Mouse (Mus musculus) thymus, postnatal 25 days (tissue): ENCODE measurements at regions not wholly inside any gene's neighbourhood (a gene's known extent, or its start where the extent isn't known, plus 50 kb on each side); places are given as distances from the start of the nearest gene placed in this dataset.
A peak's percentile ranks its signal among the peaks of the same experiment; 100 is the strongest.

ENCODE experiments used
- DNase-seq: peaks from one replicate; pipeline ENCODE4 v3.0.0; 2022

GRCm38 (mm10) chr15:94049638-94050273 lies 415.5 kb downstream of the Adamts20 start:
- no peak for DNase-seq

- DNase-seq: no peak
These were observed 419.0 kb downstream of the Adamts20 start for GRCm38 (mm10) chr15:94046186-94046585.

GRCm38 (mm10) chr15:94045131-94045756 lies 420.0 kb downstream of the Adamts20 start:
- no peak for DNase-seq

GRCm38 (mm10) chr15:94032957-94033356 lies 432.3 kb downstream of the Adamts20 start:
- DNase-seq: no peak

GRCm38 (mm10) chr15:94025996-94026696 lies 430.5 kb upstream of the Prickle1 start:
- no peak for DNase-seq

- DNase-seq: no peak
These were observed 429.7 kb upstream of the Prickle1 start for GRCm38 (mm10) chr15:94025239-94025971.

- DNase-seq: no peak
These were observed 429.1 kb upstream of the Prickle1 start for GRCm38 (mm10) chr15:94024806-94025205.

GRCm38 (mm10) chr15:94024126-94024730 lies 428.5 kb upstream of the Prickle1 start:
- no peak for DNase-seq

- no peak for DNase-seq
These were observed 427.8 kb upstream of the Prickle1 start for GRCm38 (mm10) chr15:94023501-94023900.

GRCm38 (mm10) chr15:94017814-94018213 lies 422.1 kb upstream of the Prickle1 start:
- no peak for DNase-seq

GRCm38 (mm10) chr15:94011499-94011898 lies 415.8 kb upstream of the Prickle1 start:
- no peak for DNase-seq

- no peak for DNase-seq
These were observed 410.4 kb upstream of the Prickle1 start for GRCm38 (mm10) chr15:94006082-94006481.

GRCm38 (mm10) chr15:94004911-94005310 lies 409.2 kb upstream of the Prickle1 start:
- DNase-seq: no peak

GRCm38 (mm10) chr15:94003145-94003544 lies 407.5 kb upstream of the Prickle1 start:
- DNase-seq: no peak

GRCm38 (mm10) chr15:93994542-93994941 lies 398.9 kb upstream of the Prickle1 start:
- no peak for DNase-seq

GRCm38 (mm10) chr15:93990139-93990538 lies 394.4 kb upstream of the Prickle1 start:
- DNase-seq: no peak

GRCm38 (mm10) chr15:93988367-93988766 lies 392.7 kb upstream of the Prickle1 start:
- no peak for DNase-seq

- no peak for DNase-seq
These were observed 391.1 kb upstream of the Prickle1 start for GRCm38 (mm10) chr15:93986631-93987429.

GRCm38 (mm10) chr15:93982091-93982490 lies 386.4 kb upstream of the Prickle1 start:
- no peak for DNase-seq

GRCm38 (mm10) chr15:93977494-93977893 lies 381.8 kb upstream of the Prickle1 start:
- DNase-seq: peak; percentile 52

- DNase-seq: no peak
These were observed 379.0 kb upstream of the Prickle1 start for GRCm38 (mm10) chr15:93974727-93975126.

GRCm38 (mm10) chr15:93972979-93973378 lies 377.3 kb upstream of the Prickle1 start:
- no peak for DNase-seq
